Mouse (Mus musculus) hematopoietic stem cell, adult 5-6 weeks (primary cell): Measurements from ENCODE around the gene Cnmd. TPM values are rescaled to one million over a fixed set of nuclear protein-coding genes. Genes with fewer than 3 reads are reported as not detected.
A peak's percentile ranks its signal among the peaks of the same experiment; 100 is the strongest.

Experiments
- ATAC-seq, 2 experiments: fragments of 125-278 bp in 1 of 2; replicated peaks in 1 of 2; 2 replicates each; pipeline ENCODE4 v1.8.0; 2016 to 2017; ENCODE audit warnings: inconsistent platforms in 2 of 2, mild to moderate bottlenecking in 2 of 2, moderate number of reproducible peaks in 2 of 2, low read depth in 1 of 2, moderate TSS enrichment in 1 of 2; ENCODE audit not compliant: low FRiP score in 2 of 2, poor library complexity in 2 of 2, severe bottlenecking in 2 of 2, insufficient read depth in 1 of 2, low TSS enrichment in 1 of 2
- total RNA-seq: library from RNA; stranded (forward); fragments of 172-1452, 232-1000 nt; gene quantifications from 2 replicates; pipeline ENCODE4 v1.2.3, GENCODE M21; 2017

Gene Cnmd
- total RNA-seq, result not detected in 2 replicates

GRCm38 (mm10) chr14:79662001-79662400 lies at the start of gene Cnmd:
Gene Cnmd (minus strand): TSS chr14:79662170.
- ATAC-seq, result no peak

- ATAC-seq, result no peak
These were observed 49.3 kb upstream of the Cnmd start for GRCm38 (mm10) chr14:79711301-79711700.

GRCm38 (mm10) chr14:79703523-79704172 lies 41.7 kb upstream of the Cnmd start:
- no peak for ATAC-seq

- ATAC-seq, result no peak
These were observed 39.6 kb upstream of the Cnmd start for GRCm38 (mm10) chr14:79701606-79702005.

GRCm38 (mm10) chr14:79701054-79701453 lies 39.1 kb upstream of the Cnmd start:
- no peak for ATAC-seq

GRCm38 (mm10) chr14:79699381-79699780 lies 37.4 kb upstream of the Cnmd start:
- no peak for ATAC-seq

GRCm38 (mm10) chr14:79690068-79690844 lies 28.3 kb upstream of the Cnmd start:
- ATAC-seq, result no peak

- no peak for ATAC-seq
These were observed 18.7 kb upstream of the Cnmd start for GRCm38 (mm10) chr14:79680652-79681051.

- ATAC-seq, result no peak
These were observed 16.1 kb upstream of the Cnmd start for GRCm38 (mm10) chr14:79677891-79678687.

GRCm38 (mm10) chr14:79677108-79677753 lies 15.3 kb upstream of the Cnmd start:
- no peak; a peak in 1 of 4 replicates for ATAC-seq

- no peak for ATAC-seq
These were observed 11.4 kb upstream of the Cnmd start for GRCm38 (mm10) chr14:79673083-79674013.

- no peak for ATAC-seq
These were observed 10.6 kb upstream of the Cnmd start for GRCm38 (mm10) chr14:79672567-79672966.

GRCm38 (mm10) chr14:79671008-79671407 lies 9.0 kb upstream of the Cnmd start:
- peak; percentile 32 to 46; a peak in 2 of 4 replicates for ATAC-seq

GRCm38 (mm10) chr14:79661005-79661917 lies 709 bp downstream of the Cnmd start:
- peak; percentile 93 to 98 for ATAC-seq

- no peak for ATAC-seq
These were observed 1.5 kb downstream of the Cnmd start for GRCm38 (mm10) chr14:79660467-79660866.
